Mouse (Mus musculus): Measurements from ENCODE around the gene Col28a1.

- no peak for TF ChIP-seq GATA1 (IDR thresholded peaks at IDR 0.05; ENCODE audit: borderline replicate concordance, low read length)
- no peak for TF ChIP-seq FLI1 (IDR thresholded peaks at IDR 0.05; ENCODE audit: low read length)
Observed at GRCm38 (mm10) chr6:8130149-8130548, 62.3 kb downstream of the Col28a1 start.

All from megakaryocyte, embryonic 14.5 days (primary cell).